Mouse (Mus musculus): ENCODE results near the gene Hkdc1. TPM values are rescaled to one million over a fixed set of nuclear protein-coding genes. Genes with fewer than 3 reads are reported as not detected.

Gene Hkdc1
- total and polyA plus RNA-seq, 2 experiments, result 0.18 TPM; not detected in 1

DNA sequence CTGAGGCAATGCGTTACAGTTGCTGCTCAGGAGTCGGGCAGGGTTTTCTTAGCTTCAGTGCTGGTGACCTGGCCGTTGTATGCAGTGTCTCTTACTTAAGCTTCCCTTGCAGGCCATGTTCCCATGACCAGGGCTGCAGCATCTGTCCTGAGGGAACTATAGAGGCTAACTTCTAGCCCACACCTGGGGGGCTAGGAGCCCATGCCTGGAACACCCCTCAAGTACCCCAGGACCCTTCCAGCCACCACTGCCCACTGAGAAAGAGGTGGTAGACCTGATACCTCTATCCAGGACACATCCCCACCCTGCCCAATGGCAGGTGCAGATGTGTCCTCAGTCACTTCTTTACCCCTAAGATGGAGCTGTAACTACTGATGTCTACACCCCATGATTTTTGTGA lies 81.3 kb downstream of the Hkdc1 start:
- TF ChIP-seq CTCF (IDR thresholded peaks at IDR 0.05; ENCODE audit: low read depth, low read length) (no peak), POLR2A (IDR thresholded peaks at IDR 0.05; ENCODE audit: extremely low read depth, insufficient read depth, low read length) (no peak)
- H3K79me2 ChIP-seq (ENCODE audit: control insufficient read depth, insufficient read depth, low read length), result no peaks in the 10 kb centered on the region
- 44% methylated on average over 3 of the region's 3 CpGs for WGBS
- no peak overlapping the region; the same call in 1 of the 2 replicates for H3K4me3 ChIP-seq (ENCODE audit: insufficient read depth, low read depth, low read length)
- H3K27me3 ChIP-seq (ENCODE audit: control insufficient read depth, insufficient read depth, low read length), result no peaks in the 10 kb centered on the region
- peak overlapping the region; percentile 8; the same call in 1 of the 2 replicates for H3K9ac ChIP-seq (ENCODE audit: low read depth, low read length)
- H3K27ac ChIP-seq (replicated peaks; ENCODE audit: insufficient read depth, low read depth, low read length), result no peak overlapping the region
- no peak for DNase-seq (ENCODE audit: extremely low read depth, low read depth, low spot score)
- no peaks in the 10 kb centered on the region for H3K36me3 ChIP-seq (ENCODE audit: control insufficient read depth, insufficient read depth, low read length)
- H3K4me1 ChIP-seq (ENCODE audit: control insufficient read depth, insufficient read depth, low read length), result 0 out of 2 replicates have a peak, but pooled peaks cover 1% of the 10 kb centered on the region

GRCm38 (mm10) chr10:62340095-62340731 lies 82.1 kb downstream of the Hkdc1 start:
- Histone ChIP-seq H3K4me1 (ENCODE audit: control insufficient read depth, insufficient read depth, low read length) (0 out of 2 replicates have a peak, but pooled peaks cover 1% of the 10 kb centered on the region), H3K27ac (replicated peaks; ENCODE audit: insufficient read depth, low read depth, low read length) (peak overlapping the region; percentile 53), H3K27me3 (ENCODE audit: control insufficient read depth, insufficient read depth, low read length) (no peaks in the 10 kb centered on the region), H3K79me2 (ENCODE audit: control insufficient read depth, insufficient read depth, low read length) (no peaks in the 10 kb centered on the region), H3K36me3 (ENCODE audit: control insufficient read depth, insufficient read depth, low read length) (no peaks in the 10 kb centered on the region), H3K9ac (ENCODE audit: low read depth, low read length) (peak overlapping the region; percentile 65), H3K4me3 (ENCODE audit: insufficient read depth, low read depth, low read length) (peak overlapping the region; percentile 85)
- 2% methylated on average over 38 of the region's 38 CpGs for WGBS
- TF ChIP-seq POLR2A (IDR thresholded peaks at IDR 0.05; ENCODE audit: extremely low read depth, insufficient read depth, low read length) (0 out of 2 replicates have a peak, but pooled peaks have one; percentile 25), CTCF (IDR thresholded peaks at IDR 0.05; ENCODE audit: low read depth, low read length) (no peak)
- peak; percentile 42 for DNase-seq (ENCODE audit: extremely low read depth, low read depth, low spot score)

- peak overlapping the region; percentile 51 for H3K9ac ChIP-seq (ENCODE audit: low read depth, low read length)
- 11% methylated on average over 45 of the region's 45 CpGs for WGBS
- no peaks in the 10 kb centered on the region for H3K36me3 ChIP-seq (ENCODE audit: control insufficient read depth, insufficient read depth, low read length)
- peak overlapping the region; percentile 24; the same call in 1 of the 2 replicates for H3K27ac ChIP-seq (replicated peaks; ENCODE audit: insufficient read depth, low read depth, low read length)
- H3K79me2 ChIP-seq (ENCODE audit: control insufficient read depth, insufficient read depth, low read length), result no peaks in the 10 kb centered on the region
- H3K27me3 ChIP-seq (ENCODE audit: control insufficient read depth, insufficient read depth, low read length), result no peaks in the 10 kb centered on the region
- H3K4me3 ChIP-seq (ENCODE audit: insufficient read depth, low read depth, low read length), result peak overlapping the region; percentile 85
- no peak for TF ChIP-seq POLR2A (IDR thresholded peaks at IDR 0.05; ENCODE audit: extremely low read depth, insufficient read depth, low read length)
- no peak for TF ChIP-seq CTCF (IDR thresholded peaks at IDR 0.05; ENCODE audit: low read depth, low read length)
- no peak for DNase-seq (ENCODE audit: extremely low read depth, low read depth, low spot score)
- H3K4me1 ChIP-seq (ENCODE audit: control insufficient read depth, insufficient read depth, low read length), result 0 out of 2 replicates have a peak, but pooled peaks cover 1% of the 10 kb centered on the region
These were observed 82.8 kb downstream of the Hkdc1 start for GRCm38 (mm10) chr10:62339211-62340094.

GRCm38 (mm10) chr10:62338626-62339025 lies 83.7 kb downstream of the Hkdc1 start:
- 0 out of 2 replicates have a peak, but pooled peaks cover 1% of the 10 kb centered on the region for H3K4me1 ChIP-seq (ENCODE audit: control insufficient read depth, insufficient read depth, low read length)
- H3K27me3 ChIP-seq (ENCODE audit: control insufficient read depth, insufficient read depth, low read length), result no peaks in the 10 kb centered on the region
- 46% methylated on average over 5 of the region's 5 CpGs for WGBS
- H3K27ac ChIP-seq (replicated peaks; ENCODE audit: insufficient read depth, low read depth, low read length), result no peak overlapping the region
- TF ChIP-seq CTCF (IDR thresholded peaks at IDR 0.05; ENCODE audit: low read depth, low read length), result no peak
- TF ChIP-seq POLR2A (IDR thresholded peaks at IDR 0.05; ENCODE audit: extremely low read depth, insufficient read depth, low read length), result no peak
- no peaks in the 10 kb centered on the region for H3K79me2 ChIP-seq (ENCODE audit: control insufficient read depth, insufficient read depth, low read length)
- H3K4me3 ChIP-seq (ENCODE audit: insufficient read depth, low read depth, low read length), result no peak overlapping the region
- DNase-seq (ENCODE audit: extremely low read depth, low read depth, low spot score), result no peak
- H3K36me3 ChIP-seq (ENCODE audit: control insufficient read depth, insufficient read depth, low read length), result no peaks in the 10 kb centered on the region
- no peak overlapping the region for H3K9ac ChIP-seq (ENCODE audit: low read depth, low read length)

- no peak overlapping the region for H3K9ac ChIP-seq (ENCODE audit: low read depth, low read length)
- 0 out of 2 replicates have a peak, but pooled peaks cover 1% of the 10 kb centered on the region for H3K4me1 ChIP-seq (ENCODE audit: control insufficient read depth, insufficient read depth, low read length)
- no peaks in the 10 kb centered on the region for H3K36me3 ChIP-seq (ENCODE audit: control insufficient read depth, insufficient read depth, low read length)
- H3K4me3 ChIP-seq (ENCODE audit: insufficient read depth, low read depth, low read length), result no peak overlapping the region
- H3K27me3 ChIP-seq (ENCODE audit: control insufficient read depth, insufficient read depth, low read length), result no peaks in the 10 kb centered on the region
- H3K79me2 ChIP-seq (ENCODE audit: control insufficient read depth, insufficient read depth, low read length), result no peaks in the 10 kb centered on the region
- WGBS, result 47% methylated on average over 9 of the region's 9 CpGs
- H3K27ac ChIP-seq (replicated peaks; ENCODE audit: insufficient read depth, low read depth, low read length), result no peak overlapping the region
- TF ChIP-seq POLR2A (IDR thresholded peaks at IDR 0.05; ENCODE audit: extremely low read depth, insufficient read depth, low read length), result no peak
- no peak for DNase-seq (ENCODE audit: extremely low read depth, low read depth, low spot score)
These were observed 84.1 kb downstream of the Hkdc1 start for GRCm38 (mm10) chr10:62338176-62338575.
